Mouse (Mus musculus): ENCODE measurements around the gene Npc1l1.
A peak's percentile ranks its signal among the peaks of the same experiment; 100 is the strongest.

Gene Npc1l1

GRCm38 (mm10) chr11:6207090-6207489 is 22.9 kb downstream of the Npc1l1 start:
- DNase-seq (ENCODE audit: low spot score in 2 of 2): no peak

DNA sequence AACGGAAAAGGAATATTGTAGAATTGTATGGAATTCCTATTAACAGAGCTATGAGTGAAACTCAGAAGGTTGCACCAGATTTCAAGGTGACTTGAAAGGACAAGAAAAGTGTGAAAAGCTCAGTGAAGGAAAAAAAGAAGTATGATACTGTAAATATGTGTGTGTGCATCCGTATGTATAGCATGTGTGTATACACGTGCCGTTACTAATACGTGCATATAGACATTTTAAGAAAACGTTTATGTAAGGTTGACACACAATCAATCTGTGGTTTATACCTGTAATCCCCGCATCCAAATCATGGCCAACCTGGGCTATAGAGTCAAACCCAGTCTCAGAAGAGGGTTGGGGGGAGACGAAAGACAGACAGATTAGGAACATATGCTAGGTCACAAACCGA is 29.4 kb downstream of the Npc1l1 start:
- DNase-seq (ENCODE audit: low spot score in 2 of 2): no peak

GRCm38 (mm10) chr11:6200087-6200569 is 29.8 kb downstream of the Npc1l1 start, which contains the start of gene Nudcd3:
Gene Nudcd3 (minus strand): TSS chr11:6200415.
- DNase-seq (ENCODE audit: low spot score in 2 of 2): peak; percentile 84 to 85

DNA sequence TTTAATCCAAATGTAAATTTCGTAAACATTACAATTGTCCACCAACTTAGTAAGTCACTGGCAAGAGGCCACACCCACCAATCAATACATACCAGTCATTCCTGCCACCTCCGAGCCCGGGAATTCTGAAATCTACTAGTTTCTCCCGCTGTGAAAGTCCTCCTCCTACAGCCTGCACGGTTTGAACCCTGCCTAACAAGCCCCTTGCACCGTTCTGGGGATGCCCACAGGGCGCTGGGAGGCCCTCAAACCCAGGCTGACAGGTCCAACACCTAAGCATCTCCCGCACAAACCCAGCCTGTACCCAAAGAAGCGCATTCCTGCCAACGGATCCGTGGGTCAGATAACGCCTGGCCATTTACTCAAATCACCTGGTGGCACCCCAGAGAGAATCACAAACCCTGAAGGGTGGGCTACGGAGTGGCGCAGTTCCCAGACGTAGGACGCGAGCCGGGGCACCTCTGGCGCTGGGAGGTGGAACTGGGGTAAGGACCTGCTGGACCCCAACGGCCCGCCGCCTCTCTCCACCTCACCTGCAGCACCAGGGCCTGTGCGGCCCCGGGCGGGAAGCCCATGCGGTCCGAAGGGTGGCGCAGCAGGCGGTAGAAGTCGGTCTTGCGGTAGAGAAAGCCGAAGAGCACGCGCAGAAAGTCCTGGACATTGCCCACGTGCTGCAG is 30.4 kb downstream of the Npc1l1 start, which contains the start of gene A730071L15Rik:
Gene A730071L15Rik (plus strand): TSS at position 620 of the 677 bp plus-strand sequence.
- no peak for DNase-seq (ENCODE audit: low spot score in 2 of 2)

DNA sequence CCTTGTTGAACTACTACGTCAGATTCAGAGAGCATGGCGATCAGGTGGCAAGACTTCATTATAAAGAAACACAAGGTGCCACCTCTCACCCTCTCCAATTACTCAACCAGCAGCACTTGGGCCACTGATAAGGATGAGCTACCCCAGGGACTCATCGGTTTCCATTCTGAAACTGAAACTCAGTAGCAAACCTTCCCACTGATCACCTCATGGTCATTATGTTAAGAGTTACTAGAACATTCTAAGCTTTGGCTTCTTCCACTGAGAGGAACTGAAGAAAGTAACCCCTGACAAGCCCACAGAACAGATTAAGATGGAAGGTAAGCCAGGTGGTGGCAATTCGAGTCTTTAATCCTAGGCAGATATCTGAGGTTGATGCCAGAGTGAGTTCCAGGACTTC is 31.5 kb downstream of the Npc1l1 start:
- DNase-seq (ENCODE audit: low spot score in 2 of 2): no peak

DNA sequence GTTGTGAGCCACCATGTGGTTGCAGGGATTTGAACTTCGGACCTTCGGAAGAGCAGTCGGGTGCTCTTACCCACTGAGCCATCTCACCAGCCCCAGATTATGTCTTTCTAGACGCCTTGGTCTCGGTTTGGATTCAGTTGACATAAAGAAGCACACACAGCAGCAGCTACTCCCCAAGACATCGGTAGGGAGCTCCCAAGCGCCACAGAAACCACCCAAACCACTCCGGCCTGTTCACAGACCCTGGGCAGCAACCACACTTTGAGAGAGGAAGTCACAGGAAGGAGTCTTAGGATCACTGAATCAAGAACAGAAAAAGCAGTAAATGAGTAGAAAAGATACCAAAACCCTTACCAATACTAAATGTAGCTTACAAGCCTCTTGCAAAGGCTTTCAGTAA is 33.2 kb downstream of the Npc1l1 start:
- no peak for DNase-seq (ENCODE audit: low spot score in 2 of 2)

GRCm38 (mm10) chr11:6187878-6188277 is 42.1 kb downstream of the Npc1l1 start:
- peak; percentile 73 to 85 for DNase-seq (ENCODE audit: low spot score in 2 of 2)

- DNase-seq (ENCODE audit: low spot score in 2 of 2): no peak
These were observed 42.5 kb downstream of the Npc1l1 start for GRCm38 (mm10) chr11:6187399-6187798.

DNA sequence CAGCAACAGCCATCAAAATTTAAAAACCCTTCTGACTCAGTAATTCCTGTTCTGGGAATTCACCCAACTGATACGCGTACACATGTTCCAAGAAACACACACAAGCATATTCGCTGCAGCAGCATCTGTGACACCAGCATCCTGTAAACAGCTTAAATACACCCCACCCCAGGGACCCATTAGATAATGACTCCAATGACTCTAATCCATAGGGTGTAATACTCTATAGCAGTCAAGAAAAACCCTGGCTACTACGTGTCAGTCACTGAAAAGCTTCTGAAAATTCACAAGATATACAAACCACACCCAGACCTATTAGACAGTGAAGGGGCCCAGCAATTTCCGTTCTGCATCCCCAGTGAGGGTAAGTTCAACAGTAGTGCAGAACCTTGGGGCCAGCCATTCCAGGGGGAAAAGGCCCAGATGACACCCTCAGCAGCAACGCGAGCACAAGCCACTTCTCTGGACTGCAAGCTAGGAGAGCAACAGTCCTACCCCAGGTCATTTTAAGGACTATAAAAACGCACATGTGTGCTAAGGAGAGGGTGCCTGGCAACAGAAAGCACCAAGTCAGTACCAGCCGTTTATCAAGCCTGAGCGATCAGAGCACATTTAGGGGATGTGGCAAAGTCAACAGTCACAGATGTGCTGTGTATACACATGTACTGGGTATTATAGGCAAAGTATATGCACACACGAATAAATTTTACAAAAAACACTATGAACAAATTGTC is 45.6 kb downstream of the Npc1l1 start:
- DNase-seq (ENCODE audit: low spot score in 2 of 2): no peak

DNA sequence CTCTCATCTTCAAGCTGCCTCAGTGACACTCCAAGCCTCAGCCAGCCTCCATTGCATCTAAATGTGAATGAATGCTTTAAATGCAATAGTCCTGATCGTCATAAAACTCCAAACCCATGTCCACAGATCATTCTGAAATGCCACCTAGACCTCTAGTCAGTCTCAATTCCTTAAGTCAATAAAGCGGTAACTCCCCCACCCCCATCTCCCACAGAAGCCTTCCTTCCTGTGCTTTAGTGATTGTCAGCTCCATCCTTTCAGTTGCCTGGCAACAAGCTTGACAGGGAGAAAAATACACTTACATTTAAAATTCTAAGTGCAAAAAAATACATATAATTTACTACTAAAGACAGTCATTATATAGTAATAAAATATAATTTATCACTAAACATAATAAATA is 46.7 kb downstream of the Npc1l1 start:
- DNase-seq (ENCODE audit: low spot score in 2 of 2): no peak

DNA sequence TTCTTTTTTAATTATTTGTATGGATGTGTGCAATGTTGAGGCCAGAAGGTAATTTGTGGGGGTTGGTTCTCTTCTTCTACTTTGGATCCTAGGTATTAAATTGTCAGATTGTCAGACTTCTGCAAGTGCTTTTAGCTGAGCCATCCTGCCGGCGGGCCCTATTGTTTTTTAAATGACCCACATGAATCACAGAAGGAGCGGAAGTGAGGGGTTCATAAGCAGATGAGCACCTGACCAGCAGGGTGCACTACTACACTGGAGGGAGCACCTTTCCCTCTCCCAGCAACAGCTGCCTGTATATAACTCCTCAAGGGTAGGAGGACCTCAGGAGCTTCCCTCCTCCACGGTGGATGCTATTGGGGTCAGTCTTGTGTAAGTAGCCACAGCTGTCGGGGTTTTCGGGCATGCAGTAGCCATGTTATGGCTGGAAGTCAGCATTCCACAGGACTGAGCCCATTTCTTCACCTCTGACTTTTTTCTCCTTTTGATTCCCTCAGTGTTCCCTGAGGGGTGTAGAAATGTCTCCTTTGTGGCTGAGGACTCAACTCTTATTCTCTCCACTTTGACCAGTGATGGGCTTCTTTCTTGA is 49.0 kb downstream of the Npc1l1 start:
- DNase-seq (ENCODE audit: low spot score in 2 of 2): no peak

DNA sequence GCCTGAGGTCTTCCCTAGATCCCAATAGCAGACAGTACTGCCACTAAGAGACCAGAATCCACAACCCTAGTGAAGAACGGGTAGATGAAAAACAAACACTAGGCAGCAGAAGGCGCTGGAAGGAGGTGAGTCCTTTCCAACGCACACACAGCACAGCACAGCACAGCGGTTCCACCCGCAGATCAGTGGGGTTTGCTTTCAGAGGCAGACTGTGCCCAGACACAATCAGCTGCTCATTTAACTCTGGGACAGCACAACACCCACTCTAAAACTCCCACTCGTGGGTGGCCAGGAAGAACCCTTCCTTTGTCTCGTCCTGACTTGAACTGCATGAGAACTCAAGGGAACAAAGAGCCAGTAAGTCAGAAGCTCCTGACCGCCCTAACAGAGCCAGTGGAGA is 50.7 kb downstream of the Npc1l1 start:
- DNase-seq (ENCODE audit: low spot score in 2 of 2): no peak

DNA sequence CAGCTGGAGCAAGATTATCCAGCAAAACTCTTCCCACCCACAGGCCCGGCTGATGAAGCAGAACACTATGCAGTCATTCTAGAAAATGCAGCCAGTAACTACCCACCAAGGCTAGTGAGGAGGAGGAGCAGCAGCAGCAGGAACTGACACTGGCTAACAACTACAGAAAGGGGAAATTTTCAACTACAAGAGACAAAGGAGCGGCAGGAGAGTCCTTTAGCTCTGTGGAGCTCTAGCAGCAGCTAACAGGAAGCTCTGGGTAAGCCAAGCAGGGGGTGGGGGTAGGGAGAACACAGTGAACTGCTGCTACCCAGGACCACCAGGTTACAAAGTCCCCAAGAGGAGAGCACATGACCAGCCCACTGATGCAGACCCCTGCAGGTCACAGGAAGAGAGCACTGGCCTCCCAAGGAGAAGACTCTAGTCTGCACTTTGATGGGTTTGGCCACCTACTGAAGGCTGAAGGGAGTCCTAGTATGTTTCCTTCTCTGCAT is 51.2 kb downstream of the Npc1l1 start:
- no peak for DNase-seq (ENCODE audit: low spot score in 2 of 2)

- DNase-seq (ENCODE audit: low spot score in 2 of 2): no peak
These were observed 52.0 kb downstream of the Npc1l1 start for GRCm38 (mm10) chr11:6177781-6178420.

GRCm38 (mm10) chr11:6175506-6175905 is 54.4 kb downstream of the Npc1l1 start:
- no peak for DNase-seq (ENCODE audit: low spot score in 2 of 2)

- DNase-seq (ENCODE audit: low spot score in 2 of 2): no peak
These were observed 55.2 kb downstream of the Npc1l1 start for GRCm38 (mm10) chr11:6174719-6175118.

GRCm38 (mm10) chr11:6169041-6169663 is 60.8 kb downstream of the Npc1l1 start:
- no peak for DNase-seq (ENCODE audit: low spot score in 2 of 2)

- DNase-seq (ENCODE audit: low spot score in 2 of 2): no peak
These were observed 63.6 kb downstream of the Npc1l1 start for GRCm38 (mm10) chr11:6166351-6166750.

DNA sequence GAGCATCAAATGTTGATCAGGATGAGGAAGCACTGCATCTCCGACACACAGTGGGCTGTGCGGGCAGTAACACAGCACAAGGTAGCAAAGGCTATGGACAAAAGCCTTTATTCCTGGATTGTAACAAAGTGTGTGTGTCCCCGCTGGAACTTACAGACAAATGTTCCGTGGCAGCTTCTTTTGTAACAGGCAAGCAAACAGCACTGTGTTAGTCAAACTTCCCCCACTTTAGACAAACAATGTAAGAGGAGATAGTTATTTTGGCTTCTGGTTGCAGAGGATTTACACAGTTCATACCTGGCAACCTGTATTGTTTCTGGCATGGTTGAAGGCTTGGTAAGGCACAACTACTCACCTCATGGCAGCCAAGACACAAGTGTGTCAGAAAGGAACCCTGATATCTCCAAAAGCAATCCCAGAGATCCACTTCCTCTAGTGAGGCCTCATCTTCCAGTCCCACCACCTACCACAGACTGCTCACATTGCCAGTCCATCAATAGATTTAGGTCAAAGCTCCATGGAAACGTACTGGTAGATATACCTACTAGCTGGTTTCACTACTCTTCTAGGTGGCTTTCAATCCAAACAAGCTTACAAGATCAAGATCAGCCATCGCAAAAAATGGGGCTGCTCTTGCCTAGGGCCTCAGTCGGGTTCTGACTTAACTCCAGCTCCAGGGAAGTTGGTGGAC is 64.4 kb downstream of the Npc1l1 start:
- DNase-seq (ENCODE audit: low spot score in 2 of 2): no peak

GRCm38 (mm10) chr11:6164781-6165180 is 65.2 kb downstream of the Npc1l1 start:
- DNase-seq (ENCODE audit: low spot score in 2 of 2): no peak

GRCm38 (mm10) chr11:6163706-6164105 is 66.2 kb downstream of the Npc1l1 start:
- no peak for DNase-seq (ENCODE audit: low spot score in 2 of 2)

Measured in urinary bladder, postnatal 4 days (tissue).